Mouse (Mus musculus) liver, embryonic 14.5 days (tissue): Measurements from ENCODE around the gene Arih2.

Source experiments
- CTCF ChIP-seq: IDR thresholded peaks from 2 replicates; pipeline ENCODE4 v1.5.1; 2016; ENCODE audit warnings: antibody characterized with exemption, low read depth, control low read depth
- EP300 ChIP-seq: IDR thresholded peaks from 2 replicates; pipeline ENCODE4 v1.6.1; 2016; ENCODE audit warnings: antibody characterized with exemption, low read depth

- TF ChIP-seq EP300 (no peak), CTCF (no peak)
Measured at GRCm38 (mm10) chr9:108691846-108692225, 42.6 kb upstream of the Arih2 start.
